Mouse (Mus musculus) 3T3-L1 (cell line): ENCODE measurements around the gene Gfer.
"Not testable (repeated sequence)": the region's sequence is repeated elsewhere in the genome, so short reads cannot be mapped to it uniquely, and the experiment has no call there.

Experiments
- DNase-seq: peaks from one replicate; pipeline ENCODE4 v3.0.0-alpha.2; 2015; ENCODE audit warnings: low read depth, low spot score

Gene Gfer

GRCm38 (mm10) chr17:24687599-24687998, 8.4 kb downstream of the Gfer start:
- no peak for DNase-seq

- no peak for DNase-seq
Measured at GRCm38 (mm10) chr17:24687146-24687595, 8.8 kb downstream of the Gfer start.

GRCm38 (mm10) chr17:24686514-24686913, 9.4 kb downstream of the Gfer start:
- DNase-seq = no peak

GRCm38 (mm10) chr17:24677500-24678080, 18.4 kb downstream of the Gfer start:
- no peak for DNase-seq

GRCm38 (mm10) chr17:24676877-24677276, 19.1 kb downstream of the Gfer start:
- no peak for DNase-seq

- peak; percentile 91 for DNase-seq
Measured at GRCm38 (mm10) chr17:24676187-24676586, 19.8 kb downstream of the Gfer start.

GRCm38 (mm10) chr17:24674277-24674676, 21.7 kb downstream of the Gfer start:
- DNase-seq = no peak

- DNase-seq = peak; percentile 88
Measured at GRCm38 (mm10) chr17:24672141-24672540, 23.8 kb downstream of the Gfer start.

- DNase-seq = no peak
Measured at GRCm38 (mm10) chr17:24671346-24671745, 24.6 kb downstream of the Gfer start.

GRCm38 (mm10) chr17:24670246-24670844, 25.6 kb downstream of the Gfer start:
- DNase-seq = peak; percentile 42

GRCm38 (mm10) chr17:24669545-24670245, 26.3 kb downstream of the Gfer start, which contains the start of gene Zfp598:
Gene Zfp598 (plus strand): TSS chr17:24669687.
- peak; percentile 89 for DNase-seq

GRCm38 (mm10) chr17:24669214-24669544, 26.8 kb downstream of the Gfer start:
- DNase-seq = not testable (repeated sequence)

- peak; percentile 86 for DNase-seq
Measured at GRCm38 (mm10) chr17:24667416-24667815, 28.5 kb downstream of the Gfer start.

- not testable (repeated sequence) for DNase-seq
Measured at GRCm38 (mm10) chr17:24667011-24667410, 28.9 kb downstream of the Gfer start.

GRCm38 (mm10) chr17:24658017-24658758, 37.8 kb downstream of the Gfer start, which contains the start of gene Npw:
Gene Npw (minus strand): TSS chr17:24658457.
- no peak for DNase-seq

GRCm38 (mm10) chr17:24654969-24655368, 41.0 kb downstream of the Gfer start:
- no peak for DNase-seq

- peak; percentile 74 for DNase-seq
Measured at GRCm38 (mm10) chr17:24653967-24654710, 41.8 kb downstream of the Gfer start.

GRCm38 (mm10) chr17:24651835-24652234, 44.1 kb downstream of the Gfer start:
- no peak for DNase-seq

- no peak for DNase-seq
Measured at GRCm38 (mm10) chr17:24650766-24651165, 45.2 kb downstream of the Gfer start.

- DNase-seq = peak; percentile 25
Measured at GRCm38 (mm10) chr17:24650070-24650616, 45.8 kb downstream of the Gfer start, which contains the start of gene Slc9a3r2. Gene Slc9a3r2 (minus strand): TSS chr17:24650327.

GRCm38 (mm10) chr17:24649581-24650069, 46.3 kb downstream of the Gfer start:
- peak; percentile 58 for DNase-seq
